Mouse (Mus musculus): ENCODE results near the gene C1qtnf6.

DNA sequence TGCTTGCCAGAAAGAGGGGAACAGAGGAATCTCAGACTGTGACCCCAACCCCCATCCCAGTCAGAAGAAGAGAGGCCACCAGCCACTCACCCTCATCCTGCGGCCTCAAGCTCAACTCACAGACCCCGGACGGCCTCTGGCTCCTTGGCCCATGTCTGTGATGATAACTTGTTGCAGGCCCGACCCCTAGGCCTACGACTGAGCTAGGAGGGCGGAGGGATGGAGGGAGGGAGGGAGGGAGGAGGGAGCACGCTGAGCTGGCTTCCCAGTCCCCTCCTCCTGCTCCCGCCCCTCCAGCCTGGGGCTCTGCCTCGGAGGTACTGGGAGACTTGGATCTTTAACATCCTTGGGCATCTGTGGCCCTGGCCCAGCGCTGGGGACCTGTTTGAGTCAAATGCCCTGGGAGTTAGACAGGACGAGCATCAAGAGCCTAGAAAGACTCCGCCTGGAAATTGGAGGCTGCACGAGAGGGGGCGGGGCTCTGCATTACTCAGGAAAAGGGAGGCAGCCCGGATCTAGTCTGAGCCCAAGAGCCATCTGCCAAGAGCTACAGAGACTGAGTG is 1.7 kb downstream of the C1qtnf6 start:
- TF ChIP-seq CTCF (IDR thresholded peaks at IDR 0.05; ENCODE audit: low read depth, low read length) (no peak), POLR2A (IDR thresholded peaks at IDR 0.05; ENCODE audit: borderline replicate concordance, low read depth, low read length) (no peak)

All from bone marrow macrophage, adult 2 months (primary cell).